Mouse (Mus musculus) granulocyte monocyte progenitor cell, adult 5-6 weeks (primary cell): ENCODE results near the gene Cdh7. TPM values are rescaled to one million over a fixed set of nuclear protein-coding genes. Genes with fewer than 3 reads are reported as not detected.
"Not testable (repeated sequence)": the region's sequence is repeated elsewhere in the genome, so short reads cannot be mapped to it uniquely, and the experiment has no call there.

Experiments used
- ATAC-seq: replicated peaks from 2 replicates; pipeline ENCODE4 v1.8.0; 2016; ENCODE audit warnings: mild to moderate bottlenecking, moderate TSS enrichment, inconsistent platforms; ENCODE audit not compliant: poor library complexity, severe bottlenecking
- total RNA-seq, 2 experiments: library from RNA; stranded (forward) in 1 of 2; stranded (reverse) in 1 of 2; fragments of 200-712, 200-1000 nt in 1 of 2; fragments of >200 nt in 1 of 2; fragmentation: Nextera tagmentation in 1 of 2; gene quantifications; 2 replicates each; pipeline ENCODE4 v1.2.3; 2014 to 2017

Cdh7 gene
- total RNA-seq (2014; fragmentation: Nextera tagmentation): not detected in 2 replicates
- not detected in 2 replicates for total RNA-seq (2017)

- no peak for ATAC-seq
Observed at GRCm38 (mm10) chr1:109982064-109982808, at the start of gene Cdh7. Gene Cdh7 (plus strand): TSS chr1:109982431.

- ATAC-seq: no peak
Observed at GRCm38 (mm10) chr1:109932674-109933073, 49.6 kb upstream of the Cdh7 start.

- ATAC-seq: no peak
Observed at GRCm38 (mm10) chr1:109948571-109948970, 33.7 kb upstream of the Cdh7 start.

GRCm38 (mm10) chr1:109971721-109972425 lies 10.4 kb upstream of the Cdh7 start:
- no peak for ATAC-seq

- no peak for ATAC-seq
Observed at GRCm38 (mm10) chr1:109972426-109973015, 9.7 kb upstream of the Cdh7 start.

- ATAC-seq: no peak
Observed at GRCm38 (mm10) chr1:109982809-109983536, 742 bp downstream of the Cdh7 start.

- no peak for ATAC-seq
Observed at GRCm38 (mm10) chr1:109983537-109983912, 1.3 kb downstream of the Cdh7 start.

- no peak for ATAC-seq
Observed at GRCm38 (mm10) chr1:109984776-109985175, 2.5 kb downstream of the Cdh7 start.

GRCm38 (mm10) chr1:109985468-109985867 lies 3.2 kb downstream of the Cdh7 start:
- ATAC-seq: no peak

- no peak for ATAC-seq
Observed at GRCm38 (mm10) chr1:109989541-109989940, 7.3 kb downstream of the Cdh7 start.

GRCm38 (mm10) chr1:109993906-109994305 lies 11.7 kb downstream of the Cdh7 start:
- ATAC-seq: no peak

- no peak for ATAC-seq
Observed at GRCm38 (mm10) chr1:110004451-110004850, 22.2 kb downstream of the Cdh7 start.

- ATAC-seq: no peak
Observed at GRCm38 (mm10) chr1:110005038-110005437, 22.8 kb downstream of the Cdh7 start.

- no peak for ATAC-seq
Observed at GRCm38 (mm10) chr1:110012153-110012552, 29.9 kb downstream of the Cdh7 start.

GRCm38 (mm10) chr1:110056317-110056716 lies 74.1 kb downstream of the Cdh7 start:
- no peak for ATAC-seq

- no peak for ATAC-seq
Observed at GRCm38 (mm10) chr1:110067405-110067804, 85.2 kb downstream of the Cdh7 start.

- no peak for ATAC-seq
Observed at GRCm38 (mm10) chr1:110078471-110078870, 96.2 kb downstream of the Cdh7 start.

GRCm38 (mm10) chr1:110118071-110118470 lies 135.8 kb downstream of the Cdh7 start:
- no peak for ATAC-seq

- ATAC-seq: no peak
Observed at GRCm38 (mm10) chr1:110118862-110119261, 136.6 kb downstream of the Cdh7 start.

GRCm38 (mm10) chr1:110171459-110171858 lies 189.2 kb downstream of the Cdh7 start:
- ATAC-seq: not testable (repeated sequence)
